Mouse (Mus musculus): ENCODE data around the gene Isg20l2. TPM values are rescaled to one million over a fixed set of nuclear protein-coding genes. Genes with fewer than 3 reads are reported as not detected.

Gene Isg20l2
- polyA plus RNA-seq, 1 experiment from 2014 or later, result 49.9 TPM

GRCm38 (mm10) chr3:87985505-87986320 lies 55.6 kb downstream of the Isg20l2 start:
- WGBS, result 39% methylated on average over 12 of the region's 12 CpGs
- H3K4me1 ChIP-seq (replicated peaks), result peaks cover 72% of the 10 kb centered on the region
- H3K27me3 ChIP-seq (replicated peaks), result peaks cover 27% of the 10 kb centered on the region
- no peak for ATAC-seq
- 0 out of 2 replicates have a peak overlapping the region, but pooled peaks have one; percentile 1 for H3K9ac ChIP-seq
- H3K27ac ChIP-seq, result peak overlapping the region; percentile 60
- 0 out of 2 replicates have a peak overlapping the region, but pooled peaks have one; percentile 6 for H3K4me2 ChIP-seq (replicated peaks)
- no peaks in the 10 kb centered on the region for H3K36me3 ChIP-seq
- no peak overlapping the region for H3K4me3 ChIP-seq (replicated peaks)
- no peaks in the 10 kb centered on the region for H3K9me3 ChIP-seq

- Histone ChIP-seq H3K9ac (0 out of 2 replicates have a peak overlapping the region, but pooled peaks have one; percentile 23), H3K27ac (peak overlapping the region; percentile 60), H3K4me1 (replicated peaks) (peaks cover 61% of the 10 kb centered on the region), H3K27me3 (replicated peaks) (peaks cover 38% of the 10 kb centered on the region), H3K9me3 (no peaks in the 10 kb centered on the region), H3K36me3 (no peaks in the 10 kb centered on the region), H3K4me2 (replicated peaks) (peak overlapping the region; percentile 85), H3K4me3 (replicated peaks) (peak overlapping the region; percentile 36)
- WGBS, result under 1% methylated on average over 17 of the region's 17 CpGs
- peak; percentile 67 for ATAC-seq
Measured at GRCm38 (mm10) chr3:87986868-87987267, 56.8 kb downstream of the Isg20l2 start.

- peaks cover 53% of the 10 kb centered on the region for H3K4me1 ChIP-seq (replicated peaks)
- H3K36me3 ChIP-seq, result no peaks in the 10 kb centered on the region
- H3K4me3 ChIP-seq (replicated peaks), result peak overlapping the region; percentile 36
- H3K27me3 ChIP-seq (replicated peaks), result peaks cover 45% of the 10 kb centered on the region
- H3K4me2 ChIP-seq (replicated peaks), result peak overlapping the region; percentile 85
- under 1% methylated on average over 15 of the region's 15 CpGs for WGBS
- H3K27ac ChIP-seq, result no peak overlapping the region; the same call in 1 of the 2 replicates
- H3K9me3 ChIP-seq, result no peaks in the 10 kb centered on the region
- H3K9ac ChIP-seq, result peak overlapping the region; percentile 23
- peak; percentile 20; the same call in 1 of the 2 replicates for ATAC-seq
Measured at GRCm38 (mm10) chr3:87987633-87988032, 57.5 kb downstream of the Isg20l2 start.

- Histone ChIP-seq H3K4me3 (replicated peaks) (peak overlapping the region; percentile 36), H3K27me3 (replicated peaks) (peaks cover 50% of the 10 kb centered on the region), H3K4me1 (replicated peaks) (peaks cover 50% of the 10 kb centered on the region), H3K27ac (no peak overlapping the region), H3K9me3 (no peaks in the 10 kb centered on the region), H3K36me3 (no peaks in the 10 kb centered on the region), H3K4me2 (replicated peaks) (peak overlapping the region; percentile 85), H3K9ac (peak overlapping the region; percentile 23)
- no peak for ATAC-seq
- WGBS, result 5% methylated on average over 15 of the region's 15 CpGs
Measured at GRCm38 (mm10) chr3:87988068-87988467, 58.0 kb downstream of the Isg20l2 start.

DNA sequence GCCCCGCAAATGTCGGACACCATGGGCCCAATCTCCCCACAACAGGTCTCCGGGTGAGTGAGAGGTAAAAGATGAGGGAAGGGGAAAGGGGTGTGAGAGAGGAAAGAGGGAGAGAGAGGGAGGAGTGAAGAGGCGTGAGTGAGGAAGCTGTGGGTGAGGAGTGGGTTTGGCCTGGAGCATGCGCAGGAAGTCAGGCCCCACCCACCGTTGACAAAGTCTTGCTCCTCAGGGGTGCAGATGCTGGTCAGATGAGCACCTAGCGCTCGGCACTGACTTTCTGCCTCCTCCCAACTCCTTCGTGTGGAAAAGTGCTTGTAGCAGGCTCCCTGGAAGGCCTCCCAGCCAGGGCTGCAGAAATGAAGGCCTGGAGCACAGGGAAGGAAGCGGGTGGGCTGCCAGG lies 59.8 kb downstream of the Isg20l2 start:
- peaks cover 35% of the 10 kb centered on the region for H3K4me1 ChIP-seq (replicated peaks)
- H3K4me3 ChIP-seq (replicated peaks), result no peak overlapping the region
- no peak overlapping the region for H3K9ac ChIP-seq
- no peak overlapping the region for H3K27ac ChIP-seq
- no peaks in the 10 kb centered on the region for H3K36me3 ChIP-seq
- peaks cover 67% of the 10 kb centered on the region for H3K27me3 ChIP-seq (replicated peaks)
- no peak overlapping the region for H3K4me2 ChIP-seq (replicated peaks)
- WGBS, result 28% methylated on average over 10 of the region's 10 CpGs
- ATAC-seq, result no peak
- no peaks in the 10 kb centered on the region for H3K9me3 ChIP-seq

Other genes starting within 250 kb of the Isg20l2 start
- gene Lrrc71, start 181.7 kb upstream of the Isg20l2 start, polyA plus RNA-seq (2015; fragmentation: Nextera tagmentation; extraction: Ambion mirVana), result 0.36 and 0.48 TPM in 2 replicates
- gene Ntrk1, start 135.2 kb upstream of the Isg20l2 start, polyA plus RNA-seq (2015; fragmentation: Nextera tagmentation; extraction: Ambion mirVana), result 2.5 and 3.2 TPM in 2 replicates
- 0.44 and 0.52 TPM in 2 replicates for gene Insrr, start 133.4 kb upstream of the Isg20l2 start, polyA plus RNA-seq (2015; fragmentation: Nextera tagmentation; extraction: Ambion mirVana)
- gene Pear1, start 106.0 kb upstream of the Isg20l2 start, polyA plus RNA-seq (2015; fragmentation: Nextera tagmentation; extraction: Ambion mirVana), result 22.6 and 29.5 TPM in 2 replicates
- 0.24 and 0.43 TPM in 2 replicates for gene Sh2d2a, start 83.6 kb upstream of the Isg20l2 start, polyA plus RNA-seq (2015; fragmentation: Nextera tagmentation; extraction: Ambion mirVana)
- 13.1 TPM in 2 replicates for gene Prcc, start 44.7 kb upstream of the Isg20l2 start, polyA plus RNA-seq (2015; fragmentation: Nextera tagmentation; extraction: Ambion mirVana)
- 227 and 229 TPM in 2 replicates for gene Hdgf, start 24.0 kb upstream of the Isg20l2 start, polyA plus RNA-seq (2015; fragmentation: Nextera tagmentation; extraction: Ambion mirVana)
- gene Mrpl24, start 10.8 kb upstream of the Isg20l2 start, polyA plus RNA-seq (2015; fragmentation: Nextera tagmentation; extraction: Ambion mirVana), result 74.2 and 79.2 TPM in 2 replicates
- 15.8 and 16.3 TPM in 2 replicates for gene Rrnad1, start 403 bp downstream of the Isg20l2 start, polyA plus RNA-seq (2015; fragmentation: Nextera tagmentation; extraction: Ambion mirVana)
- gene Crabp2, start 18.4 kb downstream of the Isg20l2 start, polyA plus RNA-seq (2015; fragmentation: Nextera tagmentation; extraction: Ambion mirVana), result 7.0 and 8.2 TPM in 2 replicates
- gene Nes, start 40.8 kb downstream of the Isg20l2 start, polyA plus RNA-seq (2015; fragmentation: Nextera tagmentation; extraction: Ambion mirVana), result 17.0 and 20.0 TPM in 2 replicates
- 0.15 and 0.54 TPM in 2 replicates for gene Bcan, start 69.9 kb downstream of the Isg20l2 start, polyA plus RNA-seq (2015; fragmentation: Nextera tagmentation; extraction: Ambion mirVana)
- not detected in 2 replicates for gene Hapln2, start 97.3 kb downstream of the Isg20l2 start, polyA plus RNA-seq (2015; fragmentation: Nextera tagmentation; extraction: Ambion mirVana)
- 36.7 and 40.3 TPM in 2 replicates for gene Gpatch4, start 112.8 kb downstream of the Isg20l2 start, polyA plus RNA-seq (2015; fragmentation: Nextera tagmentation; extraction: Ambion mirVana)
- gene Naxe, start 128.2 kb downstream of the Isg20l2 start, polyA plus RNA-seq (2015; fragmentation: Nextera tagmentation; extraction: Ambion mirVana), result 152 and 167 TPM in 2 replicates
- not detected in 2 replicates for gene Ttc24, start 148.0 kb downstream of the Isg20l2 start, polyA plus RNA-seq (2015; fragmentation: Nextera tagmentation; extraction: Ambion mirVana)
- 16.7 and 17.0 TPM in 2 replicates for gene Iqgap3, start 151.7 kb downstream of the Isg20l2 start, polyA plus RNA-seq (2015; fragmentation: Nextera tagmentation; extraction: Ambion mirVana)
- 19.7 and 20.8 TPM in 2 replicates for gene Mef2d, start 212.1 kb downstream of the Isg20l2 start, polyA plus RNA-seq (2015; fragmentation: Nextera tagmentation; extraction: Ambion mirVana)

Data from intestine, embryonic 15.5 days (tissue).